Mouse (Mus musculus): Measurements from ENCODE around the gene Oit1. TPM values are rescaled to one million over a fixed set of nuclear protein-coding genes. Genes with fewer than 3 reads are reported as not detected.
A peak's percentile ranks its signal among the peaks of the same experiment; 100 is the strongest.

The Oit1 gene
- polyA plus RNA-seq, 1 experiment from 2014 or later, result not detected

GRCm38 (mm10) chr14:8367727-8368520 lies 10.6 kb downstream of the Oit1 start:
- ATAC-seq (ENCODE audit: low FRiP score, low read depth), result no peak
- H3K36me3 ChIP-seq, result no peaks in the 10 kb centered on the region
- no peak overlapping the region for H3K9ac ChIP-seq
- H3K4me3 ChIP-seq, result no peak overlapping the region
- WGBS, result 41% methylated on average over 4 of the region's 4 CpGs
- no peak overlapping the region for H3K4me2 ChIP-seq
- no peak overlapping the region for H3K27ac ChIP-seq (replicated peaks)
- H3K27me3 ChIP-seq, result no peaks in the 10 kb centered on the region
- H3K4me1 ChIP-seq (replicated peaks), result peaks cover 8% of the 10 kb centered on the region; the same call in 1 of the 2 replicates
- H3K9me3 ChIP-seq, result no peaks in the 10 kb centered on the region

GRCm38 (mm10) chr14:8367121-8367520 lies 11.4 kb downstream of the Oit1 start:
- Histone ChIP-seq H3K9me3 (no peaks in the 10 kb centered on the region), H3K4me3 (no peak overlapping the region), H3K27me3 (no peaks in the 10 kb centered on the region), H3K4me1 (replicated peaks) (peaks cover 8% of the 10 kb centered on the region; the same call in 1 of the 2 replicates), H3K4me2 (no peak overlapping the region), H3K9ac (no peak overlapping the region), H3K36me3 (no peaks in the 10 kb centered on the region), H3K27ac (replicated peaks) (no peak overlapping the region)
- WGBS, result 0% methylated on average over 1 of the region's 1 CpGs
- no peak for ATAC-seq (ENCODE audit: low FRiP score, low read depth)

GRCm38 (mm10) chr14:8365833-8366232 lies 12.7 kb downstream of the Oit1 start:
- H3K27me3 ChIP-seq, result no peaks in the 10 kb centered on the region
- H3K4me1 ChIP-seq (replicated peaks), result peaks cover 8% of the 10 kb centered on the region; the same call in 1 of the 2 replicates
- no peak overlapping the region for H3K4me2 ChIP-seq
- H3K36me3 ChIP-seq, result no peaks in the 10 kb centered on the region
- no peak overlapping the region for H3K4me3 ChIP-seq
- H3K27ac ChIP-seq (replicated peaks), result no peak overlapping the region
- H3K9me3 ChIP-seq, result no peaks in the 10 kb centered on the region
- H3K9ac ChIP-seq, result no peak overlapping the region
- no peak for ATAC-seq (ENCODE audit: low FRiP score, low read depth)
- 67% methylated on average over 6 of the region's 6 CpGs for WGBS

GRCm38 (mm10) chr14:8356836-8357235 lies 21.7 kb downstream of the Oit1 start:
- Histone ChIP-seq H3K4me3 (no peak overlapping the region), H3K9ac (no peak overlapping the region), H3K36me3 (no peaks in the 10 kb centered on the region), H3K27me3 (no peaks in the 10 kb centered on the region), H3K4me1 (replicated peaks) (0 out of 2 replicates have a peak, but pooled peaks cover 3% of the 10 kb centered on the region), H3K4me2 (no peak overlapping the region), H3K27ac (replicated peaks) (no peak overlapping the region), H3K9me3 (no peaks in the 10 kb centered on the region)
- ATAC-seq (ENCODE audit: low FRiP score, low read depth), result no peak; the same call in 1 of the 2 replicates
- WGBS, result 93% methylated on average over 9 of the region's 9 CpGs

GRCm38 (mm10) chr14:8355999-8356501 lies 22.5 kb downstream of the Oit1 start:
- no peak overlapping the region for H3K27ac ChIP-seq (replicated peaks)
- H3K4me1 ChIP-seq (replicated peaks), result 0 out of 2 replicates have a peak, but pooled peaks cover 3% of the 10 kb centered on the region
- no peak overlapping the region for H3K4me3 ChIP-seq
- no peaks in the 10 kb centered on the region for H3K9me3 ChIP-seq
- no peak overlapping the region for H3K9ac ChIP-seq
- no peak overlapping the region for H3K4me2 ChIP-seq
- H3K36me3 ChIP-seq, result no peaks in the 10 kb centered on the region
- ATAC-seq (ENCODE audit: low FRiP score, low read depth), result peak; percentile 82
- H3K27me3 ChIP-seq, result no peaks in the 10 kb centered on the region
- WGBS, result 31% methylated on average over 6 of the region's 6 CpGs

- no peaks in the 10 kb centered on the region for H3K4me1 ChIP-seq (replicated peaks)
- H3K4me2 ChIP-seq, result no peak overlapping the region
- no peak for ATAC-seq (ENCODE audit: low FRiP score, low read depth)
- H3K9me3 ChIP-seq, result no peaks in the 10 kb centered on the region
- H3K9ac ChIP-seq, result no peak overlapping the region
- H3K27me3 ChIP-seq, result no peaks in the 10 kb centered on the region
- H3K4me3 ChIP-seq, result no peak overlapping the region
- 73% methylated on average over 9 of the region's 9 CpGs for WGBS
- H3K36me3 ChIP-seq, result no peaks in the 10 kb centered on the region
- no peak overlapping the region for H3K27ac ChIP-seq (replicated peaks)
These were observed 29.6 kb downstream of the Oit1 start for GRCm38 (mm10) chr14:8348927-8349326.

GRCm38 (mm10) chr14:8346255-8346997 lies 32.1 kb downstream of the Oit1 start:
- no peak overlapping the region for H3K27ac ChIP-seq (replicated peaks)
- no peaks in the 10 kb centered on the region for H3K36me3 ChIP-seq
- no peaks in the 10 kb centered on the region for H3K9me3 ChIP-seq
- H3K4me1 ChIP-seq (replicated peaks), result no peaks in the 10 kb centered on the region
- ATAC-seq (ENCODE audit: low FRiP score, low read depth), result peak; percentile 31
- H3K4me2 ChIP-seq, result no peak overlapping the region
- WGBS, result 22% methylated on average over 7 of the region's 7 CpGs
- H3K27me3 ChIP-seq, result no peaks in the 10 kb centered on the region
- no peak overlapping the region for H3K4me3 ChIP-seq
- H3K9ac ChIP-seq, result no peak overlapping the region

GRCm38 (mm10) chr14:8345566-8345965 lies 33.0 kb downstream of the Oit1 start:
- H3K9me3 ChIP-seq, result no peaks in the 10 kb centered on the region
- H3K4me1 ChIP-seq (replicated peaks), result no peaks in the 10 kb centered on the region
- WGBS, result 68% methylated on average over 4 of the region's 4 CpGs
- no peak overlapping the region for H3K27ac ChIP-seq (replicated peaks)
- H3K27me3 ChIP-seq, result no peaks in the 10 kb centered on the region
- H3K4me3 ChIP-seq, result no peak overlapping the region
- no peak overlapping the region for H3K9ac ChIP-seq
- H3K36me3 ChIP-seq, result no peaks in the 10 kb centered on the region
- no peak overlapping the region for H3K4me2 ChIP-seq
- ATAC-seq (ENCODE audit: low FRiP score, low read depth), result no peak

- H3K27ac ChIP-seq (replicated peaks), result no peak overlapping the region
- no peaks in the 10 kb centered on the region for H3K4me1 ChIP-seq (replicated peaks)
- 72% methylated on average over 4 of the region's 5 CpGs for WGBS
- no peaks in the 10 kb centered on the region for H3K9me3 ChIP-seq
- no peak overlapping the region for H3K9ac ChIP-seq
- H3K36me3 ChIP-seq, result no peaks in the 10 kb centered on the region
- no peak overlapping the region for H3K4me2 ChIP-seq
- no peaks in the 10 kb centered on the region for H3K27me3 ChIP-seq
- H3K4me3 ChIP-seq, result no peak overlapping the region
- no peak for ATAC-seq (ENCODE audit: low FRiP score, low read depth)
These were observed 35.9 kb downstream of the Oit1 start for GRCm38 (mm10) chr14:8342509-8343106.

GRCm38 (mm10) chr14:8340226-8340625 lies 38.3 kb downstream of the Oit1 start:
- H3K4me2 ChIP-seq, result no peak overlapping the region
- H3K27ac ChIP-seq (replicated peaks), result no peak overlapping the region
- no peak for ATAC-seq (ENCODE audit: low FRiP score, low read depth)
- no peaks in the 10 kb centered on the region for H3K9me3 ChIP-seq
- no peaks in the 10 kb centered on the region for H3K27me3 ChIP-seq
- H3K4me3 ChIP-seq, result no peak overlapping the region
- no peaks in the 10 kb centered on the region for H3K4me1 ChIP-seq (replicated peaks)
- 77% methylated on average over 4 of the region's 4 CpGs for WGBS
- H3K9ac ChIP-seq, result no peak overlapping the region
- no peaks in the 10 kb centered on the region for H3K36me3 ChIP-seq

- no peak overlapping the region for H3K9ac ChIP-seq
- H3K27me3 ChIP-seq, result no peaks in the 10 kb centered on the region
- 47% methylated on average over 10 of the region's 10 CpGs for WGBS
- H3K36me3 ChIP-seq, result no peaks in the 10 kb centered on the region
- H3K4me1 ChIP-seq (replicated peaks), result no peaks in the 10 kb centered on the region
- ATAC-seq (ENCODE audit: low FRiP score, low read depth), result no peak
- H3K27ac ChIP-seq (replicated peaks), result no peak overlapping the region
- no peak overlapping the region for H3K4me3 ChIP-seq
- no peaks in the 10 kb centered on the region for H3K9me3 ChIP-seq
- no peak overlapping the region for H3K4me2 ChIP-seq
These were observed 42.6 kb downstream of the Oit1 start for GRCm38 (mm10) chr14:8335947-8336346.

- Histone ChIP-seq H3K27me3 (no peaks in the 10 kb centered on the region), H3K9me3 (no peaks in the 10 kb centered on the region), H3K27ac (replicated peaks) (no peak overlapping the region), H3K9ac (no peak overlapping the region), H3K4me2 (no peak overlapping the region), H3K4me1 (replicated peaks) (peaks cover 5% of the 10 kb centered on the region), H3K4me3 (no peak overlapping the region), H3K36me3 (no peaks in the 10 kb centered on the region)
- WGBS, result 80% methylated on average over 3 of the region's 3 CpGs
- no peak for ATAC-seq (ENCODE audit: low FRiP score, low read depth)
These were observed 44.0 kb downstream of the Oit1 start for GRCm38 (mm10) chr14:8334511-8334910.
